Mouse (Mus musculus): ENCODE results near the gene Cnot6l. TPM values are rescaled to one million over a fixed set of nuclear protein-coding genes. Genes with fewer than 3 reads are reported as not detected.

Cnot6l gene
- total and polyA plus RNA-seq, 3 experiments, result 19.6 to 33.4 (median 28.0) TPM

GRCm38 (mm10) chr5:96209459-96209858 is 45.5 kb upstream of the Cnot6l start, which contains the start of gene Mrpl1:
Gene Mrpl1 (plus strand): TSS chr5:96209493.
- Histone ChIP-seq H3K36me3 (replicated peaks in 1 of 2; ENCODE audit: control insufficient read depth in 1 of 2, insufficient read depth in 1 of 2, low read length in 1 of 2) (peaks cover 7 to 19% of the 10 kb centered on the region in 2 experiments), H3K79me2 (replicated peaks; ENCODE audit: control insufficient read depth, extremely low read depth, insufficient read depth, poor library complexity, severe bottlenecking) (peaks cover 34% of the 10 kb centered on the region), H3K27me3 (replicated peaks) (no peaks in the 10 kb centered on the region), H3K4me1 (ENCODE audit: control insufficient read depth in 1 of 2, insufficient read depth in 2 of 2) (peaks cover 3 to 29% of the 10 kb centered on the region in 2 experiments; a peak in 3 of 4 replicates), H3K27ac (ENCODE audit: insufficient read depth, low read depth) (peak within 1 kb of the TSS; percentile 76), H3K9me3 (replicated peaks; ENCODE audit: low read length) (no peaks in the 10 kb centered on the region), H3K4me2 (ENCODE audit: insufficient read depth, low read depth, poor library complexity, severe bottlenecking) (peak within 1 kb of the TSS; percentile 100), H3K4me3 (replicated peaks in 1 of 3; ENCODE audit: low read depth in 2 of 3, low read length in 2 of 3, poor library complexity in 1 of 3) (peak within 1 kb of the TSS; percentile 84 to 99 (median 86)), H3K9ac (ENCODE audit: insufficient read depth, low read depth) (peak within 1 kb of the TSS; percentile 88)
- in situ Hi-C loops (cut with MboI; ENCODE audit: low pct_ligation_motif_present, low pct_unique_long_range_greater_than_20kb, low sequenced_read_pairs), result loop anchor here (5.0 kb wide), 1 partner anchor 37 kb away; no protein-coding TSS in a partner anchor
- DNase-seq (ENCODE audit: extremely low read depth), result peak; percentile 46
- TF ChIP-seq MXI1 (IDR thresholded peaks at IDR 0.05; ENCODE audit: low read depth, low read length) (no peak), ELF1 (IDR thresholded peaks at IDR 0.05; ENCODE audit: low read depth, low read length) (no peak), UBTF (IDR thresholded peaks at IDR 0.05; ENCODE audit: low read depth, low read length) (no peak)
- dilution Hi-C loops (cut with MboI; ENCODE audit: extremely low pct_ligation_motif_present, extremely low pct_unique_long_range_greater_than_20kb, low sequenced_read_pairs), result no loop called here

- TF ChIP-seq SIN3A (IDR thresholded peaks at IDR 0.05; ENCODE audit: low read length) (no peak), MAFK (IDR thresholded peaks at IDR 0.05; ENCODE audit: insufficient replicate concordance, low read length) (peak; percentile 42; the same call in 1 of the 2 replicates), ZNF384 (IDR thresholded peaks at IDR 0.05; ENCODE audit: low read depth, low read length) (peak; percentile 87), CHD2 (IDR thresholded peaks at IDR 0.05; ENCODE audit: low read length) (no peak), SMC3 (IDR thresholded peaks at IDR 0.05; ENCODE audit: low read depth, low read length) (no peak), ELF1 (IDR thresholded peaks at IDR 0.05; ENCODE audit: low read depth, low read length) (peak; percentile 45; the same call in 1 of the 2 replicates), TCF12 (IDR thresholded peaks at IDR 0.05; ENCODE audit: low read depth, low read length) (0 out of 2 replicates have a peak, but pooled peaks have one; percentile 1), POLR2AphosphoS2 (IDR thresholded peaks at IDR 0.05; ENCODE audit: low read depth, low read length) (no peak)
- Histone ChIP-seq H3K36me3 (replicated peaks in 1 of 2; ENCODE audit: control insufficient read depth in 1 of 2, insufficient read depth in 1 of 2, low read length in 1 of 2) (peaks cover 0 to 11% of the 10 kb centered on the region in 2 experiments), H3K4me3 (replicated peaks in 1 of 3; ENCODE audit: low read depth in 2 of 3, low read length in 2 of 3, poor library complexity in 1 of 3) (peak overlapping the region in 1 of 3 experiments; percentile 32), H3K4me2 (ENCODE audit: insufficient read depth, low read depth, poor library complexity, severe bottlenecking) (peak overlapping the region; percentile 100), H3K79me2 (replicated peaks; ENCODE audit: control insufficient read depth, extremely low read depth, insufficient read depth, poor library complexity, severe bottlenecking) (peaks cover 34% of the 10 kb centered on the region), H3K4me1 (ENCODE audit: control insufficient read depth in 1 of 2, insufficient read depth in 2 of 2) (peaks cover 3 to 25% of the 10 kb centered on the region in 2 experiments; a peak in 3 of 4 replicates), H3K27me3 (replicated peaks) (no peaks in the 10 kb centered on the region), H3K9me3 (replicated peaks; ENCODE audit: low read length) (no peaks in the 10 kb centered on the region), H3K27ac (ENCODE audit: insufficient read depth, low read depth) (no peak overlapping the region), H3K9ac (ENCODE audit: insufficient read depth, low read depth) (peak overlapping the region; percentile 69; the same call in 1 of the 2 replicates)
- no peak for DNase-seq (ENCODE audit: extremely low read depth)
- dilution Hi-C loops (cut with MboI; ENCODE audit: extremely low pct_ligation_motif_present, extremely low pct_unique_long_range_greater_than_20kb, low sequenced_read_pairs), result no loop called here
- in situ Hi-C loops (cut with MboI; ENCODE audit: low pct_ligation_motif_present, low pct_unique_long_range_greater_than_20kb, low sequenced_read_pairs), result loop anchor here (5.0 kb wide), 1 partner anchor 36 kb away; no protein-coding TSS in a partner anchor
Observed at GRCm38 (mm10) chr5:96208543-96208942, 44.6 kb upstream of the Cnot6l start.

- H3K27me3 ChIP-seq (replicated peaks), result no peaks in the 10 kb centered on the region
- no peaks in the 10 kb centered on the region for H3K9me3 ChIP-seq (replicated peaks; ENCODE audit: low read length)
- no peak for TF ChIP-seq MAFK (IDR thresholded peaks at IDR 0.05; ENCODE audit: insufficient replicate concordance, low read length)
- no peak for TF ChIP-seq POLR2AphosphoS2 (IDR thresholded peaks at IDR 0.05; ENCODE audit: low read depth, low read length)
- no peak for TF ChIP-seq JUND (conservative IDR thresholded peaks at IDR 0.05; ENCODE audit: low read depth, low read length)
- no peak for TF ChIP-seq MYC (IDR thresholded peaks at IDR 0.05; ENCODE audit: low read depth, low read length)
- TF ChIP-seq ZMIZ1 (IDR thresholded peaks at IDR 0.05; ENCODE audit: low read depth, low read length), result no peak
- peaks cover 26% of the 10 kb centered on the region for H3K79me2 ChIP-seq (replicated peaks; ENCODE audit: control insufficient read depth, extremely low read depth, insufficient read depth, poor library complexity, severe bottlenecking)
- dilution Hi-C loops (cut with MboI; ENCODE audit: extremely low pct_ligation_motif_present, extremely low pct_unique_long_range_greater_than_20kb, low sequenced_read_pairs), result no loop called here
- H3K9ac ChIP-seq (ENCODE audit: insufficient read depth, low read depth), result no peak overlapping the region
- no peak for DNase-seq (ENCODE audit: extremely low read depth)
- peaks cover 3 to 18% of the 10 kb centered on the region in 2 experiments; a peak in 3 of 4 replicates for H3K4me1 ChIP-seq (ENCODE audit: control insufficient read depth in 1 of 2, insufficient read depth in 2 of 2)
- no peak overlapping the region for H3K27ac ChIP-seq (ENCODE audit: insufficient read depth, low read depth)
- peaks cover 0 to 5% of the 10 kb centered on the region in 2 experiments for H3K36me3 ChIP-seq (replicated peaks in 1 of 2; ENCODE audit: control insufficient read depth in 1 of 2, insufficient read depth in 1 of 2, low read length in 1 of 2)
- H3K4me3 ChIP-seq (replicated peaks in 1 of 3; ENCODE audit: low read depth in 2 of 3, low read length in 2 of 3, poor library complexity in 1 of 3), result no peak overlapping the region
- in situ Hi-C loops (cut with MboI; ENCODE audit: low pct_ligation_motif_present, low pct_unique_long_range_greater_than_20kb, low sequenced_read_pairs), result loop anchor here (5.0 kb wide), 1 partner anchor 35 kb away; no protein-coding TSS in a partner anchor
- H3K4me2 ChIP-seq (ENCODE audit: insufficient read depth, low read depth, poor library complexity, severe bottlenecking), result no peak overlapping the region
Observed at GRCm38 (mm10) chr5:96207531-96207930, 43.6 kb upstream of the Cnot6l start.

Data from CH12.LX (cell line).